Mouse (Mus musculus) MEL (cell line): ENCODE measurements around the gene Mdc1. TPM values are rescaled to one million over a fixed set of nuclear protein-coding genes. Genes with fewer than 3 reads are reported as not detected.

Experiments used
- DNase-seq: peaks from one replicate; pipeline ENCODE4 v3.0.0; 2011; ENCODE audit warnings: low read depth, low spot score
- H3K27ac ChIP-seq: 2 replicates; pipeline ENCODE4 v1.5.1; 2012; ENCODE audit warnings: low read depth, mild to moderate bottlenecking, control low read depth, low read length, moderate library complexity; ENCODE audit not compliant: control insufficient read depth
- H3K27me3 ChIP-seq, 2 experiments: fragments of 150-350 bp in 1 of 2; sonication (generic) in 1 of 2; 2 replicates each; pipeline ENCODE4 v1.6.1; 2012; ENCODE audit warnings: low read length in 2 of 2, mild to moderate bottlenecking in 2 of 2, improper control_type of control experiment in 1 of 2, moderate library complexity in 1 of 2; ENCODE audit not compliant: insufficient read depth in 2 of 2, control insufficient read depth in 1 of 2
- H3K36me3 ChIP-seq, 2 experiments: 2 replicates each; pipeline ENCODE4 v1.6.1; 2012 to 2014; ENCODE audit warnings: low read length in 2 of 2, improper control_type of control experiment in 1 of 2, inconsistent platforms in 1 of 2, mild to moderate bottlenecking in 1 of 2; ENCODE audit not compliant: insufficient read depth in 2 of 2, control insufficient read depth in 1 of 2
- H3K4me1 ChIP-seq, 2 experiments: fragments of 150-350 bp in 1 of 2; sonication (generic) in 1 of 2; 2 replicates each; pipeline ENCODE4 v1.6.1; 2012; ENCODE audit warnings: low read length in 2 of 2, improper control_type of control experiment in 1 of 2, mild to moderate bottlenecking in 1 of 2; ENCODE audit not compliant: insufficient read depth in 2 of 2, control insufficient read depth in 1 of 2
- H3K4me3 ChIP-seq, 2 experiments: fragments of 150-350 bp in 1 of 2; sonication (generic) in 1 of 2; 2 replicates each; pipeline ENCODE4 v1.5.1; 2012; ENCODE audit warnings: low read depth in 2 of 2, low read length in 2 of 2, mild to moderate bottlenecking in 2 of 2, moderate library complexity in 2 of 2, control low read depth in 1 of 2, improper control_type of control experiment in 1 of 2; ENCODE audit not compliant: control insufficient read depth in 1 of 2, insufficient read depth in 1 of 2
- H3K79me2 ChIP-seq: 2 replicates; pipeline ENCODE4 v1.6.1; 2012; ENCODE audit warnings: mild to moderate bottlenecking, low read length, moderate library complexity; ENCODE audit not compliant: control insufficient read depth, poor library complexity, insufficient read depth
- H3K9ac ChIP-seq: 2 replicates; pipeline ENCODE4 v1.6.1; 2012; ENCODE audit warnings: low read depth, mild to moderate bottlenecking, control low read depth, low read length, moderate library complexity; ENCODE audit not compliant: control insufficient read depth, poor library complexity, severe bottlenecking
- H3K9me3 ChIP-seq: fragments of 150-350 bp; sonication (generic); replicated peaks from 2 replicates; pipeline ENCODE4 v1.6.1; 2012; ENCODE audit warnings: mild to moderate bottlenecking, low read length, improper control_type of control experiment, moderate library complexity; ENCODE audit not compliant: insufficient read depth
- BHLHE40 ChIP-seq: IDR thresholded peaks from 2 replicates; pipeline ENCODE4 v1.6.1; 2012; ENCODE audit warnings: low read depth, mild to moderate bottlenecking, inconsistent platforms, low read length, improper control_type of control experiment, borderline replicate concordance
- CHD1 ChIP-seq: IDR thresholded peaks from 2 replicates; pipeline ENCODE4 v1.6.1; 2012; ENCODE audit warnings: low read depth, mild to moderate bottlenecking, inconsistent platforms, low read length, improper control_type of control experiment
- CHD2 ChIP-seq: IDR thresholded peaks from 2 replicates; pipeline ENCODE4 v1.6.1; 2011; ENCODE audit warnings: low read length, improper control_type of control experiment
- CTCF ChIP-seq, 3 experiments: IDR thresholded peaks in 2 of 3; conservative IDR thresholded peaks in 1 of 3; 2 replicates each; pipeline ENCODE4 v1.5.1; 2011 to 2012; ENCODE audit warnings: low read length in 3 of 3, low read depth in 2 of 3, mild to moderate bottlenecking in 2 of 3, improper control_type of control experiment in 1 of 3, inconsistent platforms in 1 of 3, mixed read lengths in 1 of 3, moderate library complexity in 1 of 3; ENCODE audit not compliant: control insufficient read depth in 1 of 3, insufficient read depth in 1 of 3, poor library complexity in 1 of 3, severe bottlenecking in 1 of 3
- E2F4 ChIP-seq: IDR thresholded peaks from 2 replicates; pipeline ENCODE4 v1.6.1; 2011; ENCODE audit warnings: low read depth, low read length, improper control_type of control experiment, borderline replicate concordance
- ELF1 ChIP-seq: IDR thresholded peaks from 2 replicates; pipeline ENCODE4 v1.6.1; 2014; ENCODE audit warnings: low read depth, mild to moderate bottlenecking, inconsistent platforms, low read length, improper control_type of control experiment, moderate library complexity
- EP300 ChIP-seq, 2 experiments: IDR thresholded peaks; 2 replicates each; pipeline ENCODE4 v1.6.1; 2011; ENCODE audit warnings: improper control_type of control experiment in 2 of 2, low read length in 2 of 2, low read depth in 1 of 2, mild to moderate bottlenecking in 1 of 2
- ETS1 ChIP-seq: IDR thresholded peaks from 2 replicates; pipeline ENCODE4 v1.6.1; 2012; ENCODE audit warnings: low read depth, mild to moderate bottlenecking, inconsistent platforms, low read length, improper control_type of control experiment, moderate library complexity
- GABPA ChIP-seq: IDR thresholded peaks from 2 replicates; pipeline ENCODE4 v1.6.1; 2012; ENCODE audit warnings: low read depth, mild to moderate bottlenecking, inconsistent platforms, low read length, improper control_type of control experiment, moderate library complexity
- HCFC1 ChIP-seq: IDR thresholded peaks from 2 replicates; pipeline ENCODE4 v1.6.1; 2012; ENCODE audit warnings: low read depth, mild to moderate bottlenecking, inconsistent platforms, low read length, improper control_type of control experiment, moderate library complexity
- KAT2A ChIP-seq: conservative IDR thresholded peaks from 2 replicates; pipeline ENCODE4 v1.6.1; 2012; ENCODE audit warnings: low read depth, low read length, improper control_type of control experiment, inconsistent platforms
- MAFK ChIP-seq: IDR thresholded peaks from 2 replicates; pipeline ENCODE4 v1.6.1; 2011; ENCODE audit warnings: low read depth, mild to moderate bottlenecking, low read length, improper control_type of control experiment, borderline replicate concordance
- MAX ChIP-seq: IDR thresholded peaks from 2 replicates; pipeline ENCODE4 v1.6.1; 2011; ENCODE audit warnings: low read length, improper control_type of control experiment
- MAZ ChIP-seq: IDR thresholded peaks from 2 replicates; pipeline ENCODE4 v1.6.1; 2012; ENCODE audit warnings: low read depth, mild to moderate bottlenecking, inconsistent platforms, low read length, improper control_type of control experiment
- MEF2A ChIP-seq: IDR thresholded peaks from 2 replicates; pipeline ENCODE4 v1.6.1; 2014; ENCODE audit warnings: low read depth, mild to moderate bottlenecking, inconsistent platforms, low read length, improper control_type of control experiment; ENCODE audit not compliant: poor library complexity, insufficient replicate concordance, severe bottlenecking; ENCODE audit errors: extremely low read depth
- MYB ChIP-seq: IDR thresholded peaks from 2 replicates; pipeline ENCODE4 v1.6.1; 2011; ENCODE audit warnings: mild to moderate bottlenecking, low read depth, low read length, improper control_type of control experiment
- NELFE ChIP-seq: IDR thresholded peaks from 2 replicates; pipeline ENCODE4 v1.6.1; 2011; ENCODE audit warnings: low read depth, low read length, improper control_type of control experiment
- NRF1 ChIP-seq: IDR thresholded peaks from 2 replicates; pipeline ENCODE4 v1.6.1; 2014; ENCODE audit warnings: low read depth, mild to moderate bottlenecking, inconsistent platforms, low read length, improper control_type of control experiment, moderate library complexity; ENCODE audit not compliant: poor library complexity, insufficient read depth, severe bottlenecking
- POLR2AphosphoS2 ChIP-seq: IDR thresholded peaks from 2 replicates; pipeline ENCODE4 v1.6.1; 2011; ENCODE audit warnings: low read length, improper control_type of control experiment
- POLR2AphosphoS5 ChIP-seq: IDR thresholded peaks from 2 replicates; pipeline ENCODE4 v1.6.1; 2012; ENCODE audit warnings: low read depth, borderline replicate concordance, mild to moderate bottlenecking, inconsistent platforms, low read length, moderate library complexity, mixed read lengths
- RAD21 ChIP-seq: IDR thresholded peaks from 2 replicates; pipeline ENCODE4 v1.6.1; 2011; ENCODE audit warnings: mild to moderate bottlenecking, low read depth, low read length, improper control_type of control experiment
- RCOR1 ChIP-seq: IDR thresholded peaks from 2 replicates; pipeline ENCODE4 v1.6.1; 2012; ENCODE audit warnings: low read depth, mild to moderate bottlenecking, inconsistent platforms, low read length, improper control_type of control experiment
- SIN3A ChIP-seq: IDR thresholded peaks from 2 replicates; pipeline ENCODE4 v1.6.1; 2012; ENCODE audit warnings: low read length, improper control_type of control experiment, inconsistent platforms
- SMC3 ChIP-seq: IDR thresholded peaks from 2 replicates; pipeline ENCODE4 v1.6.1; 2011; ENCODE audit warnings: low read depth, low read length, improper control_type of control experiment
- TAL1 ChIP-seq: IDR thresholded peaks from 2 replicates; pipeline ENCODE4 v1.6.1; 2012; ENCODE audit warnings: mild to moderate bottlenecking, inconsistent platforms, low read length, moderate library complexity, mixed read lengths
- UBTF ChIP-seq: IDR thresholded peaks from 2 replicates; pipeline ENCODE4 v1.6.1; 2012; ENCODE audit warnings: low read depth, mild to moderate bottlenecking, inconsistent platforms, low read length, improper control_type of control experiment, moderate library complexity, borderline replicate concordance; ENCODE audit not compliant: insufficient read depth
- USF1 ChIP-seq: IDR thresholded peaks from 2 replicates; pipeline ENCODE4 v1.6.1; 2014; ENCODE audit warnings: low read depth, mild to moderate bottlenecking, inconsistent platforms, low read length, improper control_type of control experiment, moderate library complexity
- USF2 ChIP-seq, 2 experiments: IDR thresholded peaks; 2 replicates each; pipeline ENCODE4 v1.6.1; 2011 to 2012; ENCODE audit warnings: improper control_type of control experiment in 2 of 2, low read length in 2 of 2, borderline replicate concordance in 1 of 2, inconsistent platforms in 1 of 2, low read depth in 1 of 2, mild to moderate bottlenecking in 1 of 2; ENCODE audit not compliant: insufficient read depth in 1 of 2
- ZKSCAN1 ChIP-seq: IDR thresholded peaks from 2 replicates; pipeline ENCODE4 v1.6.1; 2012; ENCODE audit warnings: low read depth, mild to moderate bottlenecking, inconsistent platforms, low read length, improper control_type of control experiment, moderate library complexity
- ZNF384 ChIP-seq: IDR thresholded peaks from 2 replicates; pipeline ENCODE4 v1.6.1; 2012; ENCODE audit warnings: low read depth, mild to moderate bottlenecking, inconsistent platforms, low read length, improper control_type of control experiment
- polyA plus RNA-seq, 2 experiments: library from polyadenylated mRNA; stranded (reverse) in 1 of 2; unstranded in 1 of 2; fragments of >175 nt in 1 of 2; fragments of >200 nt in 1 of 2; gene quantifications; 2 replicates each; pipeline versions ENCODE4 v1.2.1 to v1.2.4; 2012; ENCODE audit warnings: low replicate concordance in 2 of 2, low read depth in 1 of 2; ENCODE audit not compliant: insufficient read length in 2 of 2, insufficient read depth in 1 of 2, missing spikeins in 1 of 2
- total RNA-seq: library from RNA; depleted of rRNA; stranded (reverse); fragments of 300-350 nt; gene quantifications from 2 replicates; pipeline ENCODE4 v1.2.3, GENCODE M21; 2012

Gene Mdc1
- total and polyA plus RNA-seq, 3 experiments: 15.0 to 77.9 (median 46.6) TPM

GRCm38 (mm10) chr17:35873774-35874519 is 32.6 kb downstream of the Mdc1 start (continued):
- TF ChIP-seq POLR2AphosphoS2: no peak
- peak; percentile 60; the same call in 1 of the 2 replicates for TF ChIP-seq SIN3A
- no peak for TF ChIP-seq ELF1
- no peak for TF ChIP-seq USF1
- peak; percentile 42; the same call in 1 of the 2 replicates for TF ChIP-seq HCFC1
- peak; percentile 4; the same call in 1 of the 2 replicates for TF ChIP-seq BHLHE40
- no peak for TF ChIP-seq E2F4
- peak; percentile 51; the same call in 1 of the 2 replicates for TF ChIP-seq RCOR1
- no peak for TF ChIP-seq KAT2A
- peak; percentile 85 for TF ChIP-seq RAD21
- TF ChIP-seq MAX: no peak
- peak; percentile 96 for TF ChIP-seq SMC3
- TF ChIP-seq NRF1: peak; percentile 37; the same call in 1 of the 2 replicates
- no peak for TF ChIP-seq CHD1
- TF ChIP-seq CHD2: no peak
- TF ChIP-seq GABPA: no peak
- 0 out of 2 replicates have a peak, but pooled peaks have one; percentile 22 for TF ChIP-seq ETS1
- no peak for TF ChIP-seq NELFE
- peak; percentile 62 to 72 for TF ChIP-seq EP300 (IDR thresholded peaks at IDR 0.05; ENCODE audit: low read depth in 1 of 2, low read length in 2 of 2)
- no peak for TF ChIP-seq MEF2A
- no peak for TF ChIP-seq MYB
- TF ChIP-seq MAZ: no peak

DNA sequence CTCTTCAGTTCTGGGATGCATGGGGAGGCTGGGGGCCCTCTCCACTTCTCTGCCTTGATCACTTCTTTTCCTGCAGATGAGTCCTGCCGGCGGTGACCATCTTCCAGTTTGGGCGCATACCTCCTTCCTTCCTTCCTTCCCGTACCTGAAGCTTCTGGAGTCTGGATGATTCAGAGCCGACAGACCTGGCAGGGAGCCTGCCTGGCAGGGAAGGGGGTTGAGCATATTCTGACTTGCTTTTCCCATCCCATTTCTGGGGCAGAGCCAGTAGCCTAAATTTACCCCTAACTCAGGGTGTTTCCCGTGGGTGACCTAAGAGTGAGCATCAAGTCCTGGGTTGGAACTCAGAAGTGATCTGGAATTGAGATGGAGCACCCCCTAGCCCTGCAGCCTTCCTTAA is 33.4 kb downstream of the Mdc1 start:
- H3K9ac ChIP-seq: no peak overlapping the region
- H3K36me3 ChIP-seq: peaks cover 0 to 14% of the 10 kb centered on the region in 2 experiments; a peak in 2 of 4 replicates
- no peaks in the 10 kb centered on the region for H3K9me3 ChIP-seq
- peaks cover 0 to 14% of the 10 kb centered on the region in 2 experiments; a peak in 3 of 4 replicates for H3K4me1 ChIP-seq
- H3K27ac ChIP-seq: peak overlapping the region; percentile 65
- H3K27me3 ChIP-seq: no peaks in the 10 kb centered on the region
- TF ChIP-seq KAT2A (no peak), POLR2AphosphoS5 (no peak), GABPA (no peak), TAL1 (no peak), USF1 (no peak), MYB (no peak), ZKSCAN1 (no peak), MAZ (no peak), ZNF384 (no peak), USF2 (IDR thresholded peaks at IDR 0.05; ENCODE audit: borderline replicate concordance in 1 of 2, insufficient read depth in 1 of 2, low read depth in 1 of 2, low read length in 2 of 2) (no peak), CHD2 (no peak), MAFK (no peak), CTCF (IDR thresholded peaks at IDR 0.05 in 2 of 3, conservative IDR thresholded peaks at IDR 0.05 in 1 of 3; ENCODE audit: control insufficient read depth in 1 of 3, insufficient read depth in 1 of 3, low read depth in 2 of 3, low read length in 3 of 3, poor library complexity in 1 of 3, severe bottlenecking in 1 of 3) (no peak), EP300 (IDR thresholded peaks at IDR 0.05; ENCODE audit: low read depth in 1 of 2, low read length in 2 of 2) (no peak), RCOR1 (no peak), BHLHE40 (no peak), UBTF (no peak), SIN3A (no peak), MEF2A (no peak)
- no peak overlapping the region for H3K4me3 ChIP-seq
- no peak for DNase-seq
- peaks cover 5% of the 10 kb centered on the region for H3K79me2 ChIP-seq
